In the genomic region with DNA sequence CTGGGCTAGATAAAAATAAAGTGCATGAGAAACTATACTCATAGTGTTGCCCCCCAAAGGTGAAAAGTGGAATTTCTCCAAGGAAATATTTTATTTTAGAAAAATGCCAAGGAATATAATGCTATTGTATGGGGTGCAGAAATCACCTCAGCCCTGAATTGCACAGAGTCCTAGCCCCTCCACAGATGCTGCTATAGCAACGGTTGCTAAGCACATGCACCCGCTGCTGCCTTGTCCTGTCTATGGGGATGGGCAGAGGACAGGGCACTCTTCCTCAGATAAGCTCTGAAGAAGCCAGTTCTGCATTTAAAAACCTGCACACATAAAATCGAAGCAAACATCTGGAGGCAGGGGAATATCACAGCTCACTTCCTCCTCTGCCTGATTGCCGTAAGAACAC, we compare ENCODE assay signal across 18 mouse cellular contexts.
DNase-seq lines count a peak whose midpoint lies in the region; ATAC-seq and TF ChIP-seq lines count a peak whose summit lies in the region.
"Had no signal": no experiment of that assay in that cellular context is flagged by ENCODE, and none has a peak within 500 bp of the region (broad histone marks: within the 10 kb centered on the region; RNA-seq: fewer than 3 reads in every experiment).

No protein-coding gene starts in this region.

- no peak overlapping the region for H3K27ac ChIP-seq in forebrain, embryonic 15.5 days (replicated peaks)
- no peak overlapping the region for H3K27ac ChIP-seq in forebrain, postnatal 0 days (ENCODE audit: low read depth, low read length)
- no peak overlapping the region for H3K27ac ChIP-seq in left cerebral cortex, adult 2 months
- no peak overlapping the region for H3K27ac ChIP-seq in hindbrain, embryonic 15.5 days (replicated peaks)
- H3K27ac ChIP-seq in midbrain, embryonic 16.5 days (ENCODE audit: low read length) = peak overlapping the region; percentile 61

- no peak overlapping the region for H3K4me3 ChIP-seq in forebrain, embryonic 15.5 days
- no peak overlapping the region for H3K4me3 ChIP-seq in forebrain, postnatal 0 days (ENCODE audit: low read depth, low read length)
- H3K4me3 ChIP-seq in left cerebral cortex, adult 2 months = no peak overlapping the region
- no peak overlapping the region for H3K4me3 ChIP-seq in hindbrain, embryonic 15.5 days
- H3K4me3 ChIP-seq in midbrain, embryonic 16.5 days (ENCODE audit: low read depth, low read length) = no peak overlapping the region
- H3K4me3 ChIP-seq: megakaryocyte, embryonic 14.5 days; myocyte had no signal

- no peak for TF ChIP-seq CTCF in forebrain, postnatal 0 days (IDR thresholded peaks at IDR 0.05; ENCODE audit: low read depth)
- peak; percentile 26 for TF ChIP-seq CTCF in left cerebral cortex, adult 2 months (IDR thresholded peaks at IDR 0.05)

- no peak overlapping the region for H3K4me2 ChIP-seq in forebrain, embryonic 15.5 days (replicated peaks)
- H3K4me2 ChIP-seq in forebrain, postnatal 0 days (ENCODE audit: low read depth) = no peak overlapping the region
- no peak overlapping the region for H3K4me2 ChIP-seq in hindbrain, embryonic 15.5 days
- H3K4me2 ChIP-seq in midbrain, embryonic 16.5 days (ENCODE audit: low read length) = no peak overlapping the region
- H3K4me2 ChIP-seq: liver, embryonic 11.5 days had no signal

- H3K4me1 ChIP-seq in forebrain, embryonic 15.5 days = peaks cover 8% of the 10 kb centered on the region
- no peaks in the 10 kb centered on the region for H3K4me1 ChIP-seq in forebrain, postnatal 0 days (ENCODE audit: insufficient read depth)
- H3K4me1 ChIP-seq in hindbrain, embryonic 15.5 days (replicated peaks) = peaks cover 4% of the 10 kb centered on the region
- H3K4me1 ChIP-seq in midbrain, embryonic 16.5 days (ENCODE audit: control insufficient read depth, insufficient read depth, low read length) = peaks cover 15% of the 10 kb centered on the region
- H3K4me1 ChIP-seq: megakaryocyte, embryonic 14.5 days had no signal

- H3K9me3 ChIP-seq in forebrain, embryonic 15.5 days = no peaks in the 10 kb centered on the region
- no peaks in the 10 kb centered on the region for H3K9me3 ChIP-seq in forebrain, postnatal 0 days (ENCODE audit: low read length)
- no peaks in the 10 kb centered on the region for H3K9me3 ChIP-seq in hindbrain, embryonic 15.5 days
- no peaks in the 10 kb centered on the region for H3K9me3 ChIP-seq in midbrain, embryonic 16.5 days (replicated peaks; ENCODE audit: control insufficient read depth, low read length, poor library complexity, severe bottlenecking)
- H3K9me3 ChIP-seq: megakaryocyte, embryonic 14.5 days had no signal

- no peaks in the 10 kb centered on the region for H3K27me3 ChIP-seq in forebrain, embryonic 15.5 days
- no peaks in the 10 kb centered on the region for H3K27me3 ChIP-seq in forebrain, postnatal 0 days (ENCODE audit: insufficient read depth, low read length)
- H3K27me3 ChIP-seq in hindbrain, embryonic 15.5 days = no peaks in the 10 kb centered on the region
- no peaks in the 10 kb centered on the region for H3K27me3 ChIP-seq in midbrain, embryonic 16.5 days (ENCODE audit: control insufficient read depth, insufficient read depth, low read depth, low read length)
- H3K27me3 ChIP-seq: CH12.LX; megakaryocyte, embryonic 14.5 days had no signal

- ATAC-seq in forebrain, embryonic 15.5 days (replicated peaks) = 0 out of 2 replicates have a peak, but pooled peaks have one; percentile 55
- no peak for ATAC-seq in forebrain, postnatal 0 days
- peak; percentile 65; the same call in 1 of the 2 replicates for ATAC-seq in hindbrain, embryonic 15.5 days (ENCODE audit: low FRiP score, low read depth)
- peak; percentile 72; the same call in 1 of the 2 replicates for ATAC-seq in midbrain, embryonic 16.5 days
- ATAC-seq: intestine, postnatal 0 days had no signal

- H3K9ac ChIP-seq in forebrain, embryonic 15.5 days (replicated peaks) = no peak overlapping the region
- no peak overlapping the region for H3K9ac ChIP-seq in forebrain, postnatal 0 days
- no peak overlapping the region for H3K9ac ChIP-seq in hindbrain, embryonic 15.5 days
- H3K9ac ChIP-seq in midbrain, embryonic 16.5 days (ENCODE audit: low read depth, low read length) = 0 out of 2 replicates have a peak overlapping the region, but pooled peaks have one; percentile 14

- H3K36me3 ChIP-seq in forebrain, embryonic 15.5 days = no peaks in the 10 kb centered on the region
- no peaks in the 10 kb centered on the region for H3K36me3 ChIP-seq in forebrain, postnatal 0 days (ENCODE audit: insufficient read depth)
- H3K36me3 ChIP-seq in hindbrain, embryonic 15.5 days = no peaks in the 10 kb centered on the region
- H3K36me3 ChIP-seq in midbrain, embryonic 16.5 days (ENCODE audit: control insufficient read depth, insufficient read depth, low read length) = no peaks in the 10 kb centered on the region

- intact Hi-C loops in left cerebral cortex, adult 2 months (cut with DNase I) = loop anchor here (5.0 kb wide), 3 partner anchors 57 to 432 kb away; no protein-coding TSS in a partner anchor
- intact Hi-C loops in left cerebral cortex, postnatal 10 days (cut with DNase I) = no loop called here

- 62% methylated on average over 4 of the region's 4 CpGs for WGBS in forebrain, embryonic 15.5 days
- 63% methylated on average over 4 of the region's 4 CpGs for WGBS in forebrain, postnatal 0 days
- 57% methylated on average over 4 of the region's 4 CpGs for WGBS in hindbrain, embryonic 15.5 days
- WGBS in midbrain, embryonic 16.5 days = 49% methylated on average over 4 of the region's 4 CpGs

- DNase-seq in forebrain, postnatal 0 days = no peak
- DNase-seq in left cerebral cortex, adult 2 months (ENCODE audit: extremely low spot score in 1 of 2, low spot score in 2 of 2) = no peak
- DNase-seq in left cerebral cortex, postnatal 10 days (ENCODE audit: extremely low spot score in 1 of 2, low spot score in 2 of 2) = no peak
- no peak for DNase-seq in right cerebral cortex, adult 2 months (ENCODE audit: low spot score in 2 of 2)
- no peak for DNase-seq in cerebellum, adult 11 months
- DNase-seq: adrenal gland, postnatal 25 days; cerebellum, adult 9-10 months; gastrocnemius, postnatal 14 days; lung, adult 18-20 months; right cerebral cortex, adult 18-20 months had no signal
